Mouse (Mus musculus) spleen, postnatal 10 days (tissue): ENCODE measurements around the gene Ccdc150.

Experiments
- DNase-seq, 2 experiments: peaks; one replicate each; pipeline ENCODE4 v3.0.0; 2021 to 2022; ENCODE audit warnings: low spot score in 2 of 2

Ccdc150 gene

GRCm38 (mm10) chr1:54250158-54250866 lies at the start of gene Ccdc150:
Gene Ccdc150, plus strand, starts transcription at chr1:54250683.
- DNase-seq = peak; percentile 33 to 82

GRCm38 (mm10) chr1:54220273-54220672 lies 30.2 kb upstream of the Ccdc150 start:
- DNase-seq = no peak

GRCm38 (mm10) chr1:54242722-54243121 lies 7.8 kb upstream of the Ccdc150 start:
- no peak for DNase-seq

- no peak for DNase-seq
Observed at GRCm38 (mm10) chr1:54275552-54275951, 25.1 kb downstream of the Ccdc150 start.

- no peak for DNase-seq
Observed at GRCm38 (mm10) chr1:54279628-54280027, 29.1 kb downstream of the Ccdc150 start.

GRCm38 (mm10) chr1:54280651-54281050 lies 30.2 kb downstream of the Ccdc150 start:
- no peak for DNase-seq

GRCm38 (mm10) chr1:54306404-54306803 lies 55.9 kb downstream of the Ccdc150 start:
- no peak for DNase-seq

- no peak for DNase-seq
Observed at GRCm38 (mm10) chr1:54326647-54327046, 76.2 kb downstream of the Ccdc150 start.

GRCm38 (mm10) chr1:54327876-54328545 lies 77.5 kb downstream of the Ccdc150 start:
- no peak for DNase-seq

GRCm38 (mm10) chr1:54332988-54333387 lies 82.5 kb downstream of the Ccdc150 start:
- DNase-seq = peak in 1 of 2 experiments; percentile 20

GRCm38 (mm10) chr1:54354786-54355185 lies 104.3 kb downstream of the Ccdc150 start:
- no peak for DNase-seq

- no peak for DNase-seq
Observed at GRCm38 (mm10) chr1:54355485-54355884, 105.0 kb downstream of the Ccdc150 start.

- DNase-seq = no peak
Observed at GRCm38 (mm10) chr1:54356566-54356965, 106.1 kb downstream of the Ccdc150 start.

- DNase-seq = no peak
Observed at GRCm38 (mm10) chr1:54377506-54378051, 127.1 kb downstream of the Ccdc150 start.

GRCm38 (mm10) chr1:54380978-54381914 lies 130.8 kb downstream of the Ccdc150 start:
- peak in 1 of 2 experiments; percentile 58 for DNase-seq

- no peak for DNase-seq
Observed at GRCm38 (mm10) chr1:54384221-54384620, 133.7 kb downstream of the Ccdc150 start.

- no peak for DNase-seq
Observed at GRCm38 (mm10) chr1:54402736-54403135, 152.3 kb downstream of the Ccdc150 start.
